Mouse (Mus musculus) thymus, adult 2 months (tissue): ENCODE results near the gene Rnps1.

ENCODE experiments used
- CTCF ChIP-seq: fragments of 200-500 bp; IDR thresholded peaks from 2 replicates; pipeline ENCODE4 v1.5.1; 2012; ENCODE audit warnings: mild to moderate bottlenecking, control low read depth, low read length, moderate library complexity, borderline replicate concordance; ENCODE audit not compliant: control insufficient read depth, poor library complexity, insufficient read depth; ENCODE audit errors: extremely low read depth
- POLR2A ChIP-seq: fragments of 200-500 bp; IDR thresholded peaks from 2 replicates; pipeline ENCODE4 v1.6.1; 2012; ENCODE audit warnings: mild to moderate bottlenecking, low read length, control low read depth, moderate library complexity; ENCODE audit not compliant: control insufficient read depth, poor library complexity, insufficient read depth; ENCODE audit errors: extremely low read depth

DNA sequence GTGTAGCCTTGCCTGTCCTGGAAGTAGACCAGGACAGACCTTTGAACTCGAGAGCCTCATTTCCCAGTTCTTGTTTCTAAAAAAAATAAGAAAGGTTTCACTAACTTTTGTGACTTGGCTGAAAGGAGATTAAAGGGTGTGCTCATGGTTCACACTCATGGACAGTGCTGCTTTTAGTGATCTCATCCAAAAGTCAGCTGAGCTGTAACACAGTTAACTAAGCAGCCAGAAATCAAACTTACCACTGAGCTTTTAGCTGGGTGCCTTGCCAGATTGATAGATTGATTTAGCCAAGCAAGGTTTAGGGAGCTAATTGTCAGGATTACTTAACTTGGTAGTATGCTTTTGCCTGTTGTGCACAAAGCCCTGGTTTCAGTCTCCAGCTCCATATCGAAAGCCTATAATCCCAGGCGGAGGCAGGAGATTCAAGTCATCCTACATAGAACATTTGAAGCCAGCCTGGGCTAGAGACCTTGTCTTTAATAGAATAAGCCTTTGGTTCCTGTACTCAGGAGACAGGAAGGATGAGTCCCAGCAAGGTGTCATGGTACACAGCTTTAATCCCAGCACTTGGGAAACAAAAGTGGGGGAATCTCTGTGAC lies 1.8 kb downstream of the Rnps1 start:
- no peak for TF ChIP-seq CTCF
- TF ChIP-seq POLR2A = no peak
